Mouse (Mus musculus) activated CD4-positive, CD25-positive, alpha-beta regulatory T cell, adult 4 months (primary cell): Measurements from ENCODE around the gene Gm26602. TPM values are rescaled to one million over a fixed set of nuclear protein-coding genes. Genes with fewer than 3 reads are reported as not detected.

Experiments
- polyA plus RNA-seq, 2 experiments: library from polyadenylated mRNA; unstranded; fragments of 100-300 nt; shearing (Covaris generic); gene quantifications; one replicate each; pipeline ENCODE4 v1.2.1; 2017

Gene Gm26602
- polyA plus RNA-seq, 2 experiments from 2014 or later = not detected

Other genes with a start within 250 kb of the Gm26602 start
- gene Madcam1, start 246.3 kb upstream of the Gm26602 start, polyA plus RNA-seq = under 1 TPM in 1 of 2 experiments, not detected in 1; 0.60 TPM
- 10 to 100 TPM; 22.5 to 32.9 TPM for gene Tpgs1, start 241.5 kb upstream of the Gm26602 start, polyA plus RNA-seq
- 10 to 100 TPM; 17.4 to 27.5 TPM for gene Cdc34, start 228.7 kb upstream of the Gm26602 start, polyA plus RNA-seq
- under 1 TPM; 0.52 to 0.62 TPM for gene Gzmm, start 221.8 kb upstream of the Gm26602 start, polyA plus RNA-seq
- gene Bsg, start 206.4 kb upstream of the Gm26602 start, polyA plus RNA-seq = 100 to 1,000 TPM; 135 to 157 TPM
- not detected for gene Hcn2, start 194.2 kb upstream of the Gm26602 start, polyA plus RNA-seq
- 10 to 100 TPM; 13.6 to 21.4 TPM for gene Polrmt, start 164.3 kb upstream of the Gm26602 start, polyA plus RNA-seq
- not detected for gene Fgf22, start 155.8 kb upstream of the Gm26602 start, polyA plus RNA-seq
- gene Rnf126, start 143.9 kb upstream of the Gm26602 start, polyA plus RNA-seq = 1 to 10 TPM; 3.9 to 4.4 TPM
- under 1 TPM in 1 of 2 experiments, not detected in 1; 0.86 TPM for gene Fstl3, start 133.6 kb upstream of the Gm26602 start, polyA plus RNA-seq
- gene Prss57, start 119.9 kb upstream of the Gm26602 start, polyA plus RNA-seq = 1 to 10 TPM in 1 of 2 experiments, under 1 TPM in 1; 0.76 to 1.1 TPM
- under 1 TPM; 0.55 to 0.95 TPM for gene Palm, start 117.3 kb upstream of the Gm26602 start, polyA plus RNA-seq
- gene Misp, start 89.9 kb upstream of the Gm26602 start, polyA plus RNA-seq = not detected
- gene Ptbp1, start 56.4 kb upstream of the Gm26602 start, polyA plus RNA-seq = 100 to 1,000 TPM in 1 of 2 experiments, 10 to 100 TPM in 1; 94.0 to 159 TPM
- gene Prtn3, start 36.4 kb upstream of the Gm26602 start, polyA plus RNA-seq = not detected
- gene Plppr3, start 36.2 kb upstream of the Gm26602 start, polyA plus RNA-seq = 1 to 10 TPM; 1.6 to 2.1 TPM
- not detected for gene Elane, start 24.6 kb upstream of the Gm26602 start, polyA plus RNA-seq
- not detected for gene Cfd, start 20.0 kb upstream of the Gm26602 start, polyA plus RNA-seq
- gene Med16, start 1.9 kb upstream of the Gm26602 start, polyA plus RNA-seq = 10 to 100 TPM in 1 of 2 experiments, 1 to 10 TPM in 1; 6.7 to 10.5 TPM
- gene Kiss1r, start 6.1 kb downstream of the Gm26602 start, polyA plus RNA-seq = under 1 TPM in 1 of 2 experiments, not detected in 1; 0.22 TPM
- 100 to 1,000 TPM in 1 of 2 experiments, 10 to 100 TPM in 1; 92.3 to 122 TPM for gene R3hdm4, start 10.4 kb downstream of the Gm26602 start, polyA plus RNA-seq
- gene Arid3a, start 16.2 kb downstream of the Gm26602 start, polyA plus RNA-seq = 1 to 10 TPM; 2.1 to 2.5 TPM
- gene Wdr18, start 49.3 kb downstream of the Gm26602 start, polyA plus RNA-seq = 10 to 100 TPM; 63.9 to 70.0 TPM
- gene Grin3b, start 59.9 kb downstream of the Gm26602 start, polyA plus RNA-seq = not detected
- gene Tmem259, start 73.5 kb downstream of the Gm26602 start, polyA plus RNA-seq = 1 to 10 TPM; 1.9 to 3.8 TPM
- 100 to 1,000 TPM; 828 to 877 TPM for gene Cnn2, start 77.7 kb downstream of the Gm26602 start, polyA plus RNA-seq
- gene Abca7, start 85.6 kb downstream of the Gm26602 start, polyA plus RNA-seq = 10 to 100 TPM; 13.2 to 17.0 TPM
- gene Arhgap45, start 105.8 kb downstream of the Gm26602 start, polyA plus RNA-seq = 100 to 1,000 TPM; 196 to 326 TPM
- gene Polr2e, start 128.9 kb downstream of the Gm26602 start, polyA plus RNA-seq = 100 to 1,000 TPM; 174 to 175 TPM
- 100 to 1,000 TPM; 346 to 370 TPM for gene Gpx4, start 136.3 kb downstream of the Gm26602 start, polyA plus RNA-seq
- 10 to 100 TPM; 26.8 to 32.5 TPM for gene Sbno2, start 194.7 kb downstream of the Gm26602 start, polyA plus RNA-seq
- 10 to 100 TPM; 22.1 to 25.4 TPM for gene Stk11, start 204.9 kb downstream of the Gm26602 start, polyA plus RNA-seq
- gene Atp5d, start 227.8 kb downstream of the Gm26602 start, polyA plus RNA-seq = 100 to 1,000 TPM; 338 to 428 TPM
- under 1 TPM; 0.74 to 0.96 TPM for gene Cbarp, start 230.0 kb downstream of the Gm26602 start, polyA plus RNA-seq
- 1 to 10 TPM; 7.3 to 9.2 TPM for gene Midn, start 237.4 kb downstream of the Gm26602 start, polyA plus RNA-seq